Mouse (Mus musculus) embryonic stem cell, embryonic (primary cell): ENCODE results near the gene Kdm6b.

Experiments used
- CTCF ChIA-PET, 4 experiments: fragments of 300-600 bp in 2 of 4; fragments of 350-600 bp in 2 of 4; sonication (Branson Sonifier 250); formaldehyde crosslinking; loops; one replicate each; lab custom pipeline; 2022; ENCODE audit warnings: inconsistent platforms in 2 of 4; lab: Charles Lee
- POLR2A ChIA-PET, 4 experiments: fragments of 300-600 bp in 2 of 4; fragments of 350-600 bp in 2 of 4; sonication (Branson Sonifier 250); formaldehyde crosslinking; loops; one replicate each; lab custom pipeline; 2022; ENCODE audit warnings: antibody characterized with exemption in 4 of 4, inconsistent platforms in 1 of 4; lab: Charles Lee

Gene Kdm6b

DNA sequence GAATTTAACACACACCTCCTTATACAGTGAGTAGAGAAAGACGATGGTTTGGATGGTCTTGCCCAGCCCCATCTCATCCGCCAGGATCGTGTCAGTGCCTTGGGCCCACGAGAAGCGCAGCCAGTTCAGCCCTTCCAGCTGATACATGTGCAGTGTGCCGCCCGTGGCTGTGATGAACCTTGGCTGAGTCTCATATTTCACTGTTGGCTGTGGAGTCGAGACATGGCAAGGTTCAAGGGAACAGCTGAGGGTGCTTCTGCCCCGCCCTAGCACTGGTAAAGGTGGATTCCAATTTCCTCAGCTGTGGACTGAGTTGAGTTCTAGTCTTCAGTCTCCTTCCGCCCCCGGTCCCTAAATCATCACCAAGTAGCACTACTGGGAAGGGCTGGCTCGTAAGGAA is 55.8 kb downstream of the Kdm6b start:
- CTCF ChIA-PET, result no interaction called here
- POLR2A ChIA-PET, result interaction anchor here in 3 of 4 experiments (0.8 to 1.5 kb wide), 6 partner anchors 11 to 37 kb away, joined by 3 to 5 read pairs (median 3); partner anchors contain the start of genes Cntrob (in 1 of the 3), Cyb5d1 (in 1 of the 3), Kcnab3 (in 1 of the 3) and Naa38 (in 1 of the 3)

DNA sequence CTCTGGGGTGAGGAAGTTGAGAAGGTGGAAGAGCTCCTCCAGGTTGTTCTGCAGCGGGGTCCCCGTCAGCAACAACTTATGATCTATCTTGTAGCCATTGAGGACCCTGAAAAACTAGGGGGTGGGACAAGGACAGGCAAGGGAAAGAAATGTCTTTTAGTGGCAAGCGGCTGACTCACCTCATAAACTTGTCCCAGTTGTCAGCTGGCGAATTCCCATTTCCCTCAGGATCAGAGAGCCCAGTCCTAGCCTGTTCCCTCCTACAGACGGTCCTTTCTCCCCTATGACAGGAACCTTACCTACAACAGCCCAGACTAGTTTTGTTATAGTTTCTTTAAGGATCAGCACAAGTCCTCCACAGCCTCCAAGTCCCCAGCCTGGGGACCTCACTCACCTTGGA is 56.9 kb downstream of the Kdm6b start:
- ChIA-PET CTCF (no interaction called here), POLR2A (interaction anchor here in 2 of 4 experiments (1.2 to 1.8 kb wide), 4 partner anchors 9 to 33 kb away, joined by 3 to 6 read pairs (median 4); partner anchors contain the start of genes Cntrob (in 1 of the 2), Kcnab3 (in 1 of the 2) and Trappc1 (in 1 of the 2))
